Mouse (Mus musculus) small intestine, adult 2 months (tissue): ENCODE data around the gene Slc38a5. TPM values are rescaled to one million over a fixed set of nuclear protein-coding genes. Genes with fewer than 3 reads are reported as not detected.

Experiments
- H3K27ac ChIP-seq: fragments of 200-500 bp; 2 replicates; pipeline ENCODE4 v1.5.1; 2012; ENCODE audit warnings: low read depth, low read length, control low read depth, inconsistent platforms; ENCODE audit not compliant: insufficient read depth
- H3K27me3 ChIP-seq: fragments of 200-500 bp; 2 replicates; pipeline ENCODE4 v1.6.1; 2012; ENCODE audit warnings: mild to moderate bottlenecking, moderate library complexity, low read length, inconsistent platforms; ENCODE audit not compliant: control insufficient read depth, insufficient read depth
- H3K36me3 ChIP-seq: fragments of 200-500 bp; 2 replicates; pipeline ENCODE4 v1.6.1; 2012; ENCODE audit warnings: mild to moderate bottlenecking, low read length, control low read depth, inconsistent platforms; ENCODE audit not compliant: control insufficient read depth, insufficient read depth
- H3K4me1 ChIP-seq: fragments of 200-500 bp; 2 replicates; pipeline ENCODE4 v1.6.1; 2012; ENCODE audit warnings: low read length, inconsistent platforms, mixed read lengths; ENCODE audit not compliant: control insufficient read depth, insufficient read depth, insufficient read length
- H3K4me3 ChIP-seq: fragments of 200-500 bp; 2 replicates; pipeline ENCODE4 v1.5.1; 2012; ENCODE audit warnings: low read depth, mild to moderate bottlenecking, control low read depth, inconsistent platforms, low read length, moderate library complexity
- CTCF ChIP-seq: fragments of 200-500 bp; IDR thresholded peaks from 2 replicates; pipeline ENCODE4 v1.5.1; 2012; ENCODE audit warnings: low read depth, mild to moderate bottlenecking, control low read depth, inconsistent platforms, low read length, moderate library complexity, mixed read lengths; ENCODE audit not compliant: insufficient replicate concordance, insufficient read length; ENCODE audit errors: extremely low read depth
- POLR2A ChIP-seq: fragments of 200-500 bp; IDR thresholded peaks from 2 replicates; pipeline ENCODE4 v1.6.1; 2012; ENCODE audit warnings: low read depth, mild to moderate bottlenecking, control low read depth, inconsistent platforms, low read length, moderate library complexity
- WGBS: fragments of 180-500 bp; shearing (Covaris S2); methylation state at CpG from one replicate; pipeline ENCODE4 v1.1.7; 2018; 5-methylcytosine and 5-hydroxymethylcytosine counted together
- polyA plus RNA-seq: library from polyadenylated mRNA; depleted of rRNA; stranded (reverse); fragments of >200 nt; gene quantifications from 2 replicates; pipeline ENCODE4 v1.2.3, GENCODE M21; 2012

Slc38a5 gene
- polyA plus RNA-seq, 1 experiment = 0.24 TPM

- no peak overlapping the region for H3K4me3 ChIP-seq
- WGBS = 37% methylated on average over 4 of the region's 6 CpGs
- H3K36me3 ChIP-seq = no peaks in the 10 kb centered on the region
- H3K27ac ChIP-seq = no peak overlapping the region
- no peaks in the 10 kb centered on the region for H3K27me3 ChIP-seq
- TF ChIP-seq CTCF (no peak), POLR2A (no peak)
- 0 out of 2 replicates have a peak, but pooled peaks cover 2% of the 10 kb centered on the region for H3K4me1 ChIP-seq
Observed at GRCm38 (mm10) chrX:8255807-8256206, 15.1 kb upstream of the Slc38a5 start.

- WGBS = 51% methylated on average over 12 of the region's 12 CpGs
- no peaks in the 10 kb centered on the region for H3K36me3 ChIP-seq
- H3K4me1 ChIP-seq = no peaks in the 10 kb centered on the region
- H3K4me3 ChIP-seq = no peak overlapping the region
- H3K27me3 ChIP-seq = no peaks in the 10 kb centered on the region
- no peak overlapping the region for H3K27ac ChIP-seq
- no peak for TF ChIP-seq CTCF
- TF ChIP-seq POLR2A = no peak
Observed at GRCm38 (mm10) chrX:8259478-8259877, 11.5 kb upstream of the Slc38a5 start.

GRCm38 (mm10) chrX:8263156-8263804 lies 7.7 kb upstream of the Slc38a5 start:
- 80% methylated on average over 5 of the region's 5 CpGs for WGBS

DNA sequence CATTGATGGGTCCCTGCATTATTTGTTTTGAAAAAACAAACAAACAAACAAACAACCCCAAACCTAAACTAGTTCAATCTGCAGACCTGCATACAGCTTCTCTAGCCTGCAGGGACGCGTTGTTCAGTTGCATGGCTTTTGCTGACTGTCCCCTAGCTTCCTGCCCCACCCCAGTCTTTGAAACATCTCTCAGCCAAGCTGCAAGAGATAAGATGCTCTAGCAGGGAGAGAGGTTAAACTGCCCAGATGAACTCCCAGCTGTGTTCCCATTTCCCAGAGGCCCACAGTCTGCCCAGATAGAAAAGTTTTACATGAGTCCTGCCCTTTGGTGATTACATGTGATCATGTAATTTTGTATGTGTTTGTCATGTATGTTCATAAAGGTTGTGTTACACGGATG lies 6.7 kb upstream of the Slc38a5 start:
- Histone ChIP-seq H3K4me1 (no peaks in the 10 kb centered on the region), H3K36me3 (no peaks in the 10 kb centered on the region), H3K27me3 (no peaks in the 10 kb centered on the region), H3K27ac (no peak overlapping the region), H3K4me3 (no peak overlapping the region)
- 69% methylated on average over 3 of the region's 3 CpGs for WGBS
- TF ChIP-seq POLR2A (no peak), CTCF (no peak)

More at GRCm38 (mm10) chrX:8263156-8263804, 7.7 kb upstream of the Slc38a5 start:
- no peak overlapping the region for H3K4me3 ChIP-seq
- H3K36me3 ChIP-seq = no peaks in the 10 kb centered on the region
- H3K27me3 ChIP-seq = no peaks in the 10 kb centered on the region
- no peak for TF ChIP-seq POLR2A
- TF ChIP-seq CTCF = no peak
- H3K4me1 ChIP-seq = no peaks in the 10 kb centered on the region
- H3K27ac ChIP-seq = no peak overlapping the region

GRCm38 (mm10) chrX:8272000-8272399 lies 1.1 kb downstream of the Slc38a5 start:
- Histone ChIP-seq H3K4me1 (no peaks in the 10 kb centered on the region), H3K36me3 (no peaks in the 10 kb centered on the region), H3K27me3 (0 out of 2 replicates have a peak, but pooled peaks cover 3% of the 10 kb centered on the region), H3K4me3 (no peak overlapping the region), H3K27ac (no peak overlapping the region)
- WGBS = 16% methylated on average over 10 of the region's 10 CpGs
- no peak for TF ChIP-seq CTCF
- TF ChIP-seq POLR2A = no peak

- H3K4me3 ChIP-seq = no peak overlapping the region
- TF ChIP-seq POLR2A (no peak), CTCF (no peak)
- H3K4me1 ChIP-seq = no peaks in the 10 kb centered on the region
- no peaks in the 10 kb centered on the region for H3K36me3 ChIP-seq
- 69% methylated on average over 5 of the region's 5 CpGs for WGBS
- no peak overlapping the region for H3K27ac ChIP-seq
- 0 out of 2 replicates have a peak, but pooled peaks cover 3% of the 10 kb centered on the region for H3K27me3 ChIP-seq
Observed at GRCm38 (mm10) chrX:8274056-8274455, 3.1 kb downstream of the Slc38a5 start.

GRCm38 (mm10) chrX:8288621-8289020 lies 17.7 kb downstream of the Slc38a5 start:
- no peak overlapping the region for H3K4me3 ChIP-seq

More at GRCm38 (mm10) chrX:8288621-8289020, 17.7 kb downstream of the Slc38a5 start:
- no peaks in the 10 kb centered on the region for H3K36me3 ChIP-seq
- H3K27me3 ChIP-seq = no peaks in the 10 kb centered on the region
- WGBS = 82% methylated on average over 5 of the region's 5 CpGs
- no peaks in the 10 kb centered on the region for H3K4me1 ChIP-seq
- TF ChIP-seq CTCF = no peak
- no peak for TF ChIP-seq POLR2A
- H3K27ac ChIP-seq = no peak overlapping the region
